Mouse (Mus musculus) MEL (cell line): ENCODE data around the gene Gm12184. TPM values are rescaled to one million over a fixed set of nuclear protein-coding genes. Genes with fewer than 3 reads are reported as not detected.

ENCODE experiments used
- E2F4 ChIP-seq: IDR thresholded peaks from 2 replicates; pipeline ENCODE4 v1.6.1; 2011; ENCODE audit warnings: low read depth, low read length, improper control_type of control experiment, borderline replicate concordance
- NRF1 ChIP-seq: IDR thresholded peaks from 2 replicates; pipeline ENCODE4 v1.6.1; 2014; ENCODE audit warnings: low read depth, mild to moderate bottlenecking, inconsistent platforms, low read length, improper control_type of control experiment, moderate library complexity; ENCODE audit not compliant: poor library complexity, insufficient read depth, severe bottlenecking
- SMC3 ChIP-seq: IDR thresholded peaks from 2 replicates; pipeline ENCODE4 v1.6.1; 2011; ENCODE audit warnings: low read depth, low read length, improper control_type of control experiment
- UBTF ChIP-seq: IDR thresholded peaks from 2 replicates; pipeline ENCODE4 v1.6.1; 2012; ENCODE audit warnings: low read depth, mild to moderate bottlenecking, inconsistent platforms, low read length, improper control_type of control experiment, moderate library complexity, borderline replicate concordance; ENCODE audit not compliant: insufficient read depth
- polyA plus RNA-seq, 2 experiments: library from polyadenylated mRNA; stranded (reverse) in 1 of 2; unstranded in 1 of 2; fragments of >175 nt in 1 of 2; fragments of >200 nt in 1 of 2; gene quantifications; 2 replicates each; pipeline versions ENCODE4 v1.2.1 to v1.2.4; 2012; ENCODE audit warnings: low replicate concordance in 2 of 2, low read depth in 1 of 2; ENCODE audit not compliant: insufficient read length in 2 of 2, insufficient read depth in 1 of 2, missing spikeins in 1 of 2
- total RNA-seq: library from RNA; depleted of rRNA; stranded (reverse); fragments of 300-350 nt; gene quantifications from 2 replicates; pipeline ENCODE4 v1.2.3, GENCODE M21; 2012; rRNA removed

Gm12184 gene
- total and polyA plus RNA-seq, 3 experiments: 10.9 to 15.3 TPM; not detected in 1

DNA sequence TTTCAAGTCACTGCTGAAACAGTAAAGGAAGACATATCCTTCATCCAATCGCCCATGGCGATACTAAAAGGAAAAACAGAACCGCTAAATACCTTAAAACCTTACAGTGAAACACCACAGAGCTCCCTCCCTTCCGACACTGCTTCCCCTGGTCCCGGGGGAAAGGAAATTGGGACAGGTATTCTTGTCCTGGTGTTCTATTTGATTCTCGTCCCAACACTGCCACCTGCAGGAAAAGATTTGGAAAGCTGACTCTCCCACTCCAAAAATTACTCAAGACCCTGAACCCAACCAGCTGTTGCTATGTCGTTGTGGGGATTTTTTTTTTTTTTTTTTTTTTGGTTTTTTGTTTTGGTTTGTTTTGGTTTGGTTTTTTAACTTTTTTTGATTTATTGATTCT lies 51.0 kb downstream of the Gm12184 start (continued):
- TF ChIP-seq E2F4 (no peak), SMC3 (peak; percentile 25; the same call in 1 of the 2 replicates), UBTF (no peak), NRF1 (no peak)
- TF ChIP-seq, all 39 proteins: peak for 10

Other genes starting within 250 kb of the Gm12184 start
- gene Rack1, start 26.3 kb downstream of the Gm12184 start, total RNA-seq: 5,378 and 5,815 TPM in 2 replicates
- gene Rack1, start 26.3 kb downstream of the Gm12184 start, polyA plus RNA-seq: 1,000 to 10,000 TPM in 1 of 2 experiments, 100 to 1,000 TPM in 1; 376 to 4,421 TPM
- gene Trim41, start 9.3 kb downstream of the Gm12184 start, total RNA-seq: 31.6 and 37.0 TPM in 2 replicates
- 10 to 100 TPM; 56.4 to 76.3 TPM for gene Trim41, start 9.3 kb downstream of the Gm12184 start, polyA plus RNA-seq
- 0.72 and 0.81 TPM in 2 replicates for gene Trim7, start 515 bp downstream of the Gm12184 start, total RNA-seq
- gene Trim7, start 515 bp downstream of the Gm12184 start, polyA plus RNA-seq: 1 to 10 TPM in 1 of 2 experiments, not detected in 1; 1.3 TPM
- gene Irgm1, start 45.0 kb upstream of the Gm12184 start, total RNA-seq: 7.5 and 10.7 TPM in 2 replicates
- gene Irgm1, start 45.0 kb upstream of the Gm12184 start, polyA plus RNA-seq: 10 to 100 TPM in 1 of 2 experiments, not detected in 1; 10.0 TPM
- not detected in 2 replicates for gene Gm5431, start 75.6 kb upstream of the Gm12184 start, total RNA-seq
- under 1 TPM in 1 of 2 experiments, not detected in 1; 0.04 TPM for gene Gm5431, start 75.6 kb upstream of the Gm12184 start, polyA plus RNA-seq
- gene Psme2b, start 119.5 kb upstream of the Gm12184 start, total RNA-seq: 2.8 and 6.6 TPM in 2 replicates
- 1 to 10 TPM in 1 of 2 experiments, not detected in 1; 6.2 TPM for gene Psme2b, start 119.5 kb upstream of the Gm12184 start, polyA plus RNA-seq
- gene Olfr56, start 152.2 kb upstream of the Gm12184 start, total RNA-seq: 0.92 and 2.0 TPM in 2 replicates
- gene Olfr56, start 152.2 kb upstream of the Gm12184 start, polyA plus RNA-seq: under 1 TPM in 1 of 2 experiments, not detected in 1; 0.58 TPM
- gene 9930111J21Rik1, start 152.7 kb upstream of the Gm12184 start, total RNA-seq: 0.04 TPM in 1 of 2 replicates, not detected in the other
- under 1 TPM in 1 of 2 experiments, not detected in 1; 0.06 TPM for gene 9930111J21Rik1, start 152.7 kb upstream of the Gm12184 start, polyA plus RNA-seq
- gene Gm12185, start 165.6 kb upstream of the Gm12184 start, total RNA-seq: not detected in 2 replicates
- gene Gm12185, start 165.6 kb upstream of the Gm12184 start, polyA plus RNA-seq: not detected
- not detected in 2 replicates for gene Tgtp1, start 167.5 kb upstream of the Gm12184 start, total RNA-seq
- gene Tgtp1, start 167.5 kb upstream of the Gm12184 start, polyA plus RNA-seq: not detected
- gene 9930111J21Rik2, start 224.6 kb upstream of the Gm12184 start, total RNA-seq: 0.08 and 0.16 TPM in 2 replicates
- under 1 TPM in 1 of 2 experiments, not detected in 1; 0.04 TPM for gene 9930111J21Rik2, start 224.6 kb upstream of the Gm12184 start, polyA plus RNA-seq
- 0.75 and 0.77 TPM in 2 replicates for gene Tgtp2, start 237.6 kb upstream of the Gm12184 start, total RNA-seq
- under 1 TPM in 1 of 2 experiments, not detected in 1; 0.54 TPM for gene Tgtp2, start 237.6 kb upstream of the Gm12184 start, polyA plus RNA-seq
- 35.2 and 48.0 TPM in 2 replicates for gene Ifi47, start 249.9 kb upstream of the Gm12184 start, total RNA-seq
- gene Ifi47, start 249.9 kb upstream of the Gm12184 start, polyA plus RNA-seq: 10 to 100 TPM in 1 of 2 experiments, not detected in 1; 26.4 TPM